Mouse (Mus musculus) small intestine, adult 2 months (tissue): ENCODE measurements at regions not wholly inside any gene's neighbourhood (a gene's known extent, or its start where the extent isn't known, plus 50 kb on each side); places are given as distances from the start of the nearest gene placed in this dataset.

Experiments
- H3K27ac ChIP-seq: fragments of 200-500 bp; 2 replicates; pipeline ENCODE4 v1.5.1; 2012; ENCODE audit warnings: low read depth, low read length, control low read depth, inconsistent platforms; ENCODE audit not compliant: insufficient read depth
- H3K27me3 ChIP-seq: fragments of 200-500 bp; 2 replicates; pipeline ENCODE4 v1.6.1; 2012; ENCODE audit warnings: mild to moderate bottlenecking, moderate library complexity, low read length, inconsistent platforms; ENCODE audit not compliant: control insufficient read depth, insufficient read depth
- H3K36me3 ChIP-seq: fragments of 200-500 bp; 2 replicates; pipeline ENCODE4 v1.6.1; 2012; ENCODE audit warnings: mild to moderate bottlenecking, low read length, control low read depth, inconsistent platforms; ENCODE audit not compliant: control insufficient read depth, insufficient read depth
- H3K4me1 ChIP-seq: fragments of 200-500 bp; 2 replicates; pipeline ENCODE4 v1.6.1; 2012; ENCODE audit warnings: low read length, inconsistent platforms, mixed read lengths; ENCODE audit not compliant: control insufficient read depth, insufficient read depth, insufficient read length
- H3K4me3 ChIP-seq: fragments of 200-500 bp; 2 replicates; pipeline ENCODE4 v1.5.1; 2012; ENCODE audit warnings: low read depth, mild to moderate bottlenecking, control low read depth, inconsistent platforms, low read length, moderate library complexity
- CTCF ChIP-seq: fragments of 200-500 bp; IDR thresholded peaks from 2 replicates; pipeline ENCODE4 v1.5.1; 2012; ENCODE audit warnings: low read depth, mild to moderate bottlenecking, control low read depth, inconsistent platforms, low read length, moderate library complexity, mixed read lengths; ENCODE audit not compliant: insufficient replicate concordance, insufficient read length; ENCODE audit errors: extremely low read depth
- POLR2A ChIP-seq: fragments of 200-500 bp; IDR thresholded peaks from 2 replicates; pipeline ENCODE4 v1.6.1; 2012; ENCODE audit warnings: low read depth, mild to moderate bottlenecking, control low read depth, inconsistent platforms, low read length, moderate library complexity
- WGBS: fragments of 180-500 bp; shearing (Covaris S2); methylation state at CpG from one replicate; pipeline ENCODE4 v1.1.7; 2018; 5-methylcytosine and 5-hydroxymethylcytosine counted together

GRCm38 (mm10) chr11:43350242-43350641 lies 75.8 kb downstream of the Pttg1 start:
- H3K36me3 ChIP-seq = no peaks in the 10 kb centered on the region
- no peak for TF ChIP-seq POLR2A
- no peak for TF ChIP-seq CTCF
- no peak overlapping the region for H3K27ac ChIP-seq
- no peak overlapping the region for H3K4me3 ChIP-seq
- peaks cover 7% of the 10 kb centered on the region; the same call in 1 of the 2 replicates for H3K4me1 ChIP-seq
- 54% methylated on average over 3 of the region's 3 CpGs for WGBS
- H3K27me3 ChIP-seq = no peaks in the 10 kb centered on the region

- H3K36me3 ChIP-seq = no peaks in the 10 kb centered on the region
- TF ChIP-seq POLR2A (no peak), CTCF (no peak)
- 47% methylated on average over 7 of the region's 7 CpGs for WGBS
- no peaks in the 10 kb centered on the region for H3K27me3 ChIP-seq
- no peak overlapping the region for H3K4me3 ChIP-seq
- H3K4me1 ChIP-seq = peaks cover 7% of the 10 kb centered on the region; the same call in 1 of the 2 replicates
- no peak overlapping the region for H3K27ac ChIP-seq
These were observed 76.5 kb downstream of the Pttg1 start for GRCm38 (mm10) chr11:43349564-43349963.

- 15% methylated on average over 4 of the region's 4 CpGs for WGBS
- peak; percentile 95; the same call in 1 of the 2 replicates for TF ChIP-seq CTCF
- no peak for TF ChIP-seq POLR2A
- H3K27me3 ChIP-seq = no peaks in the 10 kb centered on the region
- H3K4me1 ChIP-seq = peaks cover under 1% of the 10 kb centered on the region; the same call in 1 of the 2 replicates
- H3K4me3 ChIP-seq = no peak overlapping the region
- no peak overlapping the region for H3K27ac ChIP-seq
- H3K36me3 ChIP-seq = no peaks in the 10 kb centered on the region
These were observed 77.5 kb downstream of the Pttg1 start for GRCm38 (mm10) chr11:43348571-43348970.

- no peaks in the 10 kb centered on the region for H3K36me3 ChIP-seq
- no peak overlapping the region for H3K4me3 ChIP-seq
- TF ChIP-seq POLR2A = no peak
- TF ChIP-seq CTCF = no peak
- H3K27ac ChIP-seq = no peak overlapping the region
- H3K27me3 ChIP-seq = no peaks in the 10 kb centered on the region
- H3K4me1 ChIP-seq = no peaks in the 10 kb centered on the region; the same call in 1 of the 2 replicates
- WGBS = 95% methylated on average over 9 of the region's 9 CpGs
These were observed 79.6 kb downstream of the Pttg1 start for GRCm38 (mm10) chr11:43346489-43346888.

GRCm38 (mm10) chr11:43344767-43345561 lies 81.1 kb downstream of the Pttg1 start:
- no peaks in the 10 kb centered on the region for H3K4me1 ChIP-seq
- no peaks in the 10 kb centered on the region for H3K36me3 ChIP-seq
- no peak for TF ChIP-seq POLR2A
- TF ChIP-seq CTCF = no peak
- H3K27me3 ChIP-seq = no peaks in the 10 kb centered on the region
- 29% methylated on average over 14 of the region's 14 CpGs for WGBS
- no peak overlapping the region for H3K27ac ChIP-seq
- no peak overlapping the region for H3K4me3 ChIP-seq

- Histone ChIP-seq H3K36me3 (no peaks in the 10 kb centered on the region), H3K4me3 (no peak overlapping the region), H3K27ac (no peak overlapping the region), H3K27me3 (no peaks in the 10 kb centered on the region), H3K4me1 (no peaks in the 10 kb centered on the region)
- 83% methylated on average over 5 of the region's 5 CpGs for WGBS
- TF ChIP-seq POLR2A = no peak
- TF ChIP-seq CTCF = no peak
These were observed 82.5 kb downstream of the Pttg1 start for GRCm38 (mm10) chr11:43343574-43343973.

GRCm38 (mm10) chr11:43338377-43338993 lies 87.6 kb downstream of the Pttg1 start:
- TF ChIP-seq POLR2A = no peak
- no peak for TF ChIP-seq CTCF
- 87% methylated on average over 2 of the region's 2 CpGs for WGBS
- no peaks in the 10 kb centered on the region for H3K4me1 ChIP-seq
- no peaks in the 10 kb centered on the region for H3K36me3 ChIP-seq
- H3K27me3 ChIP-seq = no peaks in the 10 kb centered on the region
- no peak overlapping the region for H3K4me3 ChIP-seq
- no peak overlapping the region for H3K27ac ChIP-seq
